Mouse (Mus musculus): ENCODE data around the gene Pet100. TPM values are rescaled to one million over a fixed set of nuclear protein-coding genes. Genes with fewer than 3 reads are reported as not detected.

The Pet100 gene
- polyA plus RNA-seq, 1 experiment from 2014 or later = 91.7 TPM

- WGBS = under 1% methylated on average over 70 of the region's 77 CpGs
- H3K9me3 ChIP-seq (ENCODE audit: control insufficient read depth, low read length) = no peaks in the 10 kb centered on the region
- ATAC-seq (ENCODE audit: insufficient read depth, low FRiP score, low TSS enrichment) (peak; percentile 81), DNase-seq (ENCODE audit: low spot score) (peak; percentile 72)
- peaks cover 2% of the 10 kb centered on the region; the same call in 1 of the 2 replicates for H3K27me3 ChIP-seq (ENCODE audit: control insufficient read depth, insufficient read depth, low read length)
- H3K4me1 ChIP-seq (ENCODE audit: control insufficient read depth, insufficient read depth, low read length) = no peaks in the 10 kb centered on the region
- peak overlapping the region; percentile 81 for H3K4me3 ChIP-seq (ENCODE audit: low read depth, low read length)
- peak overlapping the region; percentile 44 for H3K27ac ChIP-seq (ENCODE audit: low read depth, low read length)
- H3K36me3 ChIP-seq (ENCODE audit: control insufficient read depth, insufficient read depth, low read length) = no peaks in the 10 kb centered on the region
- peak overlapping the region; percentile 66 for H3K4me2 ChIP-seq (ENCODE audit: low read depth)
- H3K9ac ChIP-seq (ENCODE audit: low read length) = peak overlapping the region; percentile 78
Observed at GRCm38 (mm10) chr8:3587391-3588257, 33.7 kb upstream of the Pet100 start.

- peaks cover 2% of the 10 kb centered on the region; the same call in 1 of the 2 replicates for H3K27me3 ChIP-seq (ENCODE audit: control insufficient read depth, insufficient read depth, low read length)
- peak; percentile 48 for ATAC-seq (ENCODE audit: insufficient read depth, low FRiP score, low TSS enrichment)
- no peaks in the 10 kb centered on the region for H3K36me3 ChIP-seq (ENCODE audit: control insufficient read depth, insufficient read depth, low read length)
- WGBS = 0% methylated on average over 11 of the region's 11 CpGs
- H3K27ac ChIP-seq (ENCODE audit: low read depth, low read length) = peak overlapping the region; percentile 44; the same call in 1 of the 2 replicates
- no peaks in the 10 kb centered on the region for H3K9me3 ChIP-seq (ENCODE audit: control insufficient read depth, low read length)
- H3K4me1 ChIP-seq (ENCODE audit: control insufficient read depth, insufficient read depth, low read length) = no peaks in the 10 kb centered on the region
- peak overlapping the region; percentile 78 for H3K9ac ChIP-seq (ENCODE audit: low read length)
- peak; percentile 36 for DNase-seq (ENCODE audit: low spot score)
- peak overlapping the region; percentile 66 for H3K4me2 ChIP-seq (ENCODE audit: low read depth)
- peak overlapping the region; percentile 81 for H3K4me3 ChIP-seq (ENCODE audit: low read depth, low read length)
Observed at GRCm38 (mm10) chr8:3588258-3588633, 33.1 kb upstream of the Pet100 start.

GRCm38 (mm10) chr8:3593470-3593869 is 27.9 kb upstream of the Pet100 start:
- Histone ChIP-seq H3K4me1 (ENCODE audit: control insufficient read depth, insufficient read depth, low read length) (no peaks in the 10 kb centered on the region), H3K27ac (ENCODE audit: low read depth, low read length) (no peak overlapping the region), H3K9me3 (ENCODE audit: control insufficient read depth, low read length) (no peaks in the 10 kb centered on the region), H3K27me3 (ENCODE audit: control insufficient read depth, insufficient read depth, low read length) (no peaks in the 10 kb centered on the region), H3K36me3 (ENCODE audit: control insufficient read depth, insufficient read depth, low read length) (no peaks in the 10 kb centered on the region), H3K4me3 (ENCODE audit: low read depth, low read length) (no peak overlapping the region), H3K4me2 (ENCODE audit: low read depth) (no peak overlapping the region), H3K9ac (ENCODE audit: low read length) (no peak overlapping the region)
- WGBS = 75% methylated on average over 3 of the region's 3 CpGs
- no peak for ATAC-seq (ENCODE audit: insufficient read depth, low FRiP score, low TSS enrichment)
- peak; percentile 6 for DNase-seq (ENCODE audit: low spot score)

- DNase-seq (ENCODE audit: low spot score) = no peak
- Histone ChIP-seq H3K27ac (ENCODE audit: low read depth, low read length) (no peak overlapping the region), H3K27me3 (ENCODE audit: control insufficient read depth, insufficient read depth, low read length) (no peaks in the 10 kb centered on the region), H3K4me1 (ENCODE audit: control insufficient read depth, insufficient read depth, low read length) (no peaks in the 10 kb centered on the region), H3K4me3 (ENCODE audit: low read depth, low read length) (no peak overlapping the region), H3K9ac (ENCODE audit: low read length) (no peak overlapping the region), H3K4me2 (ENCODE audit: low read depth) (no peak overlapping the region), H3K36me3 (ENCODE audit: control insufficient read depth, insufficient read depth, low read length) (no peaks in the 10 kb centered on the region), H3K9me3 (ENCODE audit: control insufficient read depth, low read length) (no peaks in the 10 kb centered on the region)
- ATAC-seq (ENCODE audit: insufficient read depth, low FRiP score, low TSS enrichment) = no peak
- WGBS = 92% methylated on average over 2 of the region's 2 CpGs
Observed at GRCm38 (mm10) chr8:3594466-3594865, 26.9 kb upstream of the Pet100 start.

- Histone ChIP-seq H3K4me3 (ENCODE audit: low read depth, low read length) (no peak overlapping the region), H3K4me1 (ENCODE audit: control insufficient read depth, insufficient read depth, low read length) (no peaks in the 10 kb centered on the region), H3K36me3 (ENCODE audit: control insufficient read depth, insufficient read depth, low read length) (no peaks in the 10 kb centered on the region), H3K27me3 (ENCODE audit: control insufficient read depth, insufficient read depth, low read length) (no peaks in the 10 kb centered on the region), H3K9ac (ENCODE audit: low read length) (no peak overlapping the region), H3K27ac (ENCODE audit: low read depth, low read length) (no peak overlapping the region), H3K9me3 (ENCODE audit: control insufficient read depth, low read length) (no peaks in the 10 kb centered on the region), H3K4me2 (ENCODE audit: low read depth) (no peak overlapping the region)
- no peak for DNase-seq (ENCODE audit: low spot score)
- no peak for ATAC-seq (ENCODE audit: insufficient read depth, low FRiP score, low TSS enrichment)
- WGBS = 80% methylated on average over 3 of the region's 3 CpGs
Observed at GRCm38 (mm10) chr8:3598054-3598453, 23.3 kb upstream of the Pet100 start.

GRCm38 (mm10) chr8:3599219-3599618 is 22.1 kb upstream of the Pet100 start:
- WGBS = 78% methylated on average over 1 of the region's 1 CpGs
- no peak for DNase-seq (ENCODE audit: low spot score)
- Histone ChIP-seq H3K4me1 (ENCODE audit: control insufficient read depth, insufficient read depth, low read length) (no peaks in the 10 kb centered on the region), H3K27me3 (ENCODE audit: control insufficient read depth, insufficient read depth, low read length) (no peaks in the 10 kb centered on the region), H3K36me3 (ENCODE audit: control insufficient read depth, insufficient read depth, low read length) (no peaks in the 10 kb centered on the region), H3K4me3 (ENCODE audit: low read depth, low read length) (no peak overlapping the region), H3K4me2 (ENCODE audit: low read depth) (no peak overlapping the region), H3K9me3 (ENCODE audit: control insufficient read depth, low read length) (no peaks in the 10 kb centered on the region), H3K27ac (ENCODE audit: low read depth, low read length) (no peak overlapping the region), H3K9ac (ENCODE audit: low read length) (no peak overlapping the region)
- no peak for ATAC-seq (ENCODE audit: insufficient read depth, low FRiP score, low TSS enrichment)

- Histone ChIP-seq H3K4me1 (ENCODE audit: control insufficient read depth, insufficient read depth, low read length) (no peaks in the 10 kb centered on the region), H3K9me3 (ENCODE audit: control insufficient read depth, low read length) (no peaks in the 10 kb centered on the region), H3K4me3 (ENCODE audit: low read depth, low read length) (no peak overlapping the region), H3K9ac (ENCODE audit: low read length) (no peak overlapping the region), H3K27me3 (ENCODE audit: control insufficient read depth, insufficient read depth, low read length) (no peaks in the 10 kb centered on the region), H3K27ac (ENCODE audit: low read depth, low read length) (no peak overlapping the region), H3K4me2 (ENCODE audit: low read depth) (no peak overlapping the region), H3K36me3 (ENCODE audit: control insufficient read depth, insufficient read depth, low read length) (no peaks in the 10 kb centered on the region)
- 92% methylated on average over 6 of the region's 6 CpGs for WGBS
- no peak for ATAC-seq (ENCODE audit: insufficient read depth, low FRiP score, low TSS enrichment)
- DNase-seq (ENCODE audit: low spot score) = no peak
Observed at GRCm38 (mm10) chr8:3600401-3600800, 20.9 kb upstream of the Pet100 start.

DNA sequence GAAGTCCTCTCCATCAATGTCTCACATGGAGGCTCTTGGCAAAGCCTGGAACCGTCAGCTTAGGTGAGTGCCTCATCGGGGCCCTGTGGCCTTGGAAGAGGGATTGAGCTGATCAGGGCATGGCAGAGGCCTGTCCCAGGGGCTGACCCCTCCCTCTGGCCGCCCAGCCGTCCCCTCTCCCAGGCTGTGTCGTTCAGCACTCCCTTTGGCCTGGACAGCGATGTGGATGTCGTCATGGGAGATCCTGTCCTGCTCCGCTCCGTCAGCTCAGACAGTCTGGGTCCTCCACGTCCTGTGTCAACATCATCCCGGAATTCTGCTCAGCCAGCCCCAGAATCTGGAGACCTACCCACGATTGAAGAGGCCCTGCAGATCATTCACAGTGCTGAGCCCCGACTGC is 17.9 kb upstream of the Pet100 start:
- H3K27ac ChIP-seq (ENCODE audit: low read depth, low read length) = no peak overlapping the region
- ATAC-seq (ENCODE audit: insufficient read depth, low FRiP score, low TSS enrichment) (no peak), DNase-seq (ENCODE audit: low spot score) (no peak)
- no peaks in the 10 kb centered on the region for H3K4me1 ChIP-seq (ENCODE audit: control insufficient read depth, insufficient read depth, low read length)
- H3K4me2 ChIP-seq (ENCODE audit: low read depth) = no peak overlapping the region
- no peak overlapping the region for H3K4me3 ChIP-seq (ENCODE audit: low read depth, low read length)
- no peaks in the 10 kb centered on the region for H3K9me3 ChIP-seq (ENCODE audit: control insufficient read depth, low read length)
- no peaks in the 10 kb centered on the region for H3K27me3 ChIP-seq (ENCODE audit: control insufficient read depth, insufficient read depth, low read length)
- 84% methylated on average over 13 of the region's 13 CpGs for WGBS
- no peak overlapping the region for H3K9ac ChIP-seq (ENCODE audit: low read length)
- H3K36me3 ChIP-seq (ENCODE audit: control insufficient read depth, insufficient read depth, low read length) = peaks cover 6% of the 10 kb centered on the region

GRCm38 (mm10) chr8:3606593-3606992 is 14.8 kb upstream of the Pet100 start:
- no peak overlapping the region for H3K9ac ChIP-seq (ENCODE audit: low read length)

More at GRCm38 (mm10) chr8:3606593-3606992, 14.8 kb upstream of the Pet100 start:
- Histone ChIP-seq H3K27me3 (ENCODE audit: control insufficient read depth, insufficient read depth, low read length) (no peaks in the 10 kb centered on the region), H3K27ac (ENCODE audit: low read depth, low read length) (no peak overlapping the region), H3K9me3 (ENCODE audit: control insufficient read depth, low read length) (no peaks in the 10 kb centered on the region), H3K4me1 (ENCODE audit: control insufficient read depth, insufficient read depth, low read length) (no peaks in the 10 kb centered on the region), H3K4me3 (ENCODE audit: low read depth, low read length) (no peak overlapping the region), H3K4me2 (ENCODE audit: low read depth) (no peak overlapping the region), H3K36me3 (ENCODE audit: control insufficient read depth, insufficient read depth, low read length) (peaks cover 20% of the 10 kb centered on the region)
- DNase-seq (ENCODE audit: low spot score) = no peak
- WGBS = 92% methylated on average over 16 of the region's 16 CpGs
- ATAC-seq (ENCODE audit: insufficient read depth, low FRiP score, low TSS enrichment) = no peak
